Mouse (Mus musculus): ENCODE results near the gene Mrgprh.

DNA sequence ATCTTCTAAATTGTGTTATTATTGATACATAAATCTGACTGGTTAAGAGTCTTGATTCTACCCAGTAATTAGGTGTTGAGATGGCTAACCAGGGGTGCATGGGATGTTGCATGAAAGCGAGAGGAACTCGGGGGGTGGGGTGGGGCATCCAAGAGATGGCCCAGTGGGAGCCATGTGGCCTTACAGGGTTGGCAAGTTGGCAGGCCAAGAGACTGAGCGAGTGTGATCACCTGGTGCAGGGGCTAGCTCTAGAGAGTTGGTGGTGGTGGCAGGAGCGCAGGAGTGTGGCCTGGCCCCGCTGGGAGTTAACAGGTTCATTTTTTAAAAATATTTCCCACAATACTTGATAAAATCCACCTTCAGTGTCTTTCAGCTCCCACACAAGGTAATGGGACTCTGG lies 21.8 kb downstream of the Mrgprh start:
- TF ChIP-seq CTCF (IDR thresholded peaks at IDR 0.05; ENCODE audit: insufficient read depth, low read depth, low read length) (no peak), POLR2A (IDR thresholded peaks at IDR 0.05; ENCODE audit: insufficient read depth, low read depth, low read length) (no peak)
